Mouse (Mus musculus) olfactory bulb, adult 2 months (tissue): ENCODE measurements around the gene Gch1. TPM values are rescaled to one million over a fixed set of nuclear protein-coding genes. Genes with fewer than 3 reads are reported as not detected.

Source experiments
- H3K27ac ChIP-seq: fragments of 200-500 bp; 2 replicates; pipeline ENCODE4 v1.5.1; 2012; ENCODE audit warnings: low read depth, low read length; ENCODE audit not compliant: insufficient read depth
- H3K4me1 ChIP-seq: fragments of 200-500 bp; 2 replicates; pipeline ENCODE4 v1.6.1; 2012; ENCODE audit warnings: low read length; ENCODE audit not compliant: control insufficient read depth, insufficient read depth
- H3K4me3 ChIP-seq: fragments of 200-500 bp; 2 replicates; pipeline ENCODE4 v1.5.1; 2012; ENCODE audit warnings: mild to moderate bottlenecking, low read depth, low read length, moderate library complexity; ENCODE audit not compliant: insufficient read depth
- CTCF ChIP-seq: fragments of 200-500 bp; IDR thresholded peaks from 2 replicates; pipeline ENCODE4 v1.5.1; 2012; ENCODE audit warnings: low read depth, mild to moderate bottlenecking, low read length, moderate library complexity; ENCODE audit not compliant: insufficient read depth
- POLR2A ChIP-seq: fragments of 200-500 bp; IDR thresholded peaks from 2 replicates; pipeline ENCODE4 v1.6.1; 2012; ENCODE audit warnings: mild to moderate bottlenecking, low read depth, low read length, moderate library complexity; ENCODE audit not compliant: insufficient read depth
- WGBS: fragments of 180-500 bp; shearing (Covaris S2); methylation state at CpG from one replicate; pipeline ENCODE4 v1.1.7; 2018; 5-methylcytosine and 5-hydroxymethylcytosine counted together
- polyA plus RNA-seq: library from polyadenylated mRNA; stranded (reverse); fragments of >200 nt; gene quantifications from 2 replicates; pipeline ENCODE4 v1.2.4, GENCODE M21; 2012; ENCODE audit warnings: low replicate concordance; ENCODE audit not compliant: missing spikeins, insufficient read depth, insufficient read length

Gch1 gene
- polyA plus RNA-seq, 1 experiment, result not detected

- WGBS, result 2% methylated on average over 16 of the region's 16 CpGs
- Histone ChIP-seq H3K4me1 (peaks cover 6% of the 10 kb centered on the region), H3K27ac (no peak overlapping the region), H3K4me3 (peak overlapping the region; percentile 91)
- TF ChIP-seq CTCF (no peak), POLR2A (no peak)
These were observed 752 bp downstream of the Gch1 start for GRCm38 (mm10) chr14:47188475-47188847.

GRCm38 (mm10) chr14:47187666-47188360 lies 1.4 kb downstream of the Gch1 start:
- no peak overlapping the region for H3K27ac ChIP-seq
- no peak overlapping the region for H3K4me3 ChIP-seq
- TF ChIP-seq CTCF (no peak), POLR2A (no peak)
- peaks cover 6% of the 10 kb centered on the region for H3K4me1 ChIP-seq
- WGBS, result 58% methylated on average over 12 of the region's 12 CpGs

- Histone ChIP-seq H3K4me1 (peaks cover 6% of the 10 kb centered on the region), H3K4me3 (no peak overlapping the region), H3K27ac (no peak overlapping the region)
- 83% methylated on average over 1 of the region's 1 CpGs for WGBS
- TF ChIP-seq POLR2A (no peak), CTCF (no peak)
These were observed 2.0 kb downstream of the Gch1 start for GRCm38 (mm10) chr14:47187261-47187660.

- 92% methylated on average over 2 of the region's 2 CpGs for WGBS
These were observed 2.7 kb downstream of the Gch1 start for GRCm38 (mm10) chr14:47186561-47186960.

GRCm38 (mm10) chr14:47181497-47182290 lies 7.5 kb downstream of the Gch1 start:
- 24% methylated on average over 11 of the region's 11 CpGs for WGBS
- Histone ChIP-seq H3K27ac (no peak overlapping the region), H3K4me3 (no peak overlapping the region), H3K4me1 (peaks cover 11% of the 10 kb centered on the region)
- TF ChIP-seq CTCF (no peak), POLR2A (no peak)

More at GRCm38 (mm10) chr14:47186561-47186960, 2.7 kb downstream of the Gch1 start:
- Histone ChIP-seq H3K4me1 (peaks cover 10% of the 10 kb centered on the region), H3K27ac (no peak overlapping the region), H3K4me3 (no peak overlapping the region)
- no peak for TF ChIP-seq POLR2A
- TF ChIP-seq CTCF, result no peak

- 95% methylated on average over 5 of the region's 5 CpGs for WGBS
- H3K4me1 ChIP-seq, result peaks cover 11% of the 10 kb centered on the region
- H3K27ac ChIP-seq, result no peak overlapping the region
- H3K4me3 ChIP-seq, result no peak overlapping the region
- no peak for TF ChIP-seq POLR2A
These were observed 10.4 kb downstream of the Gch1 start for GRCm38 (mm10) chr14:47178851-47179250.

GRCm38 (mm10) chr14:47177846-47178414 lies 11.3 kb downstream of the Gch1 start:
- H3K4me3 ChIP-seq, result no peak overlapping the region; the same call in 1 of the 2 replicates
- 18% methylated on average over 13 of the region's 13 CpGs for WGBS
- H3K27ac ChIP-seq, result no peak overlapping the region
- peaks cover 11% of the 10 kb centered on the region for H3K4me1 ChIP-seq
- TF ChIP-seq CTCF, result no peak
- no peak for TF ChIP-seq POLR2A

GRCm38 (mm10) chr14:47176226-47176625 lies 13.0 kb downstream of the Gch1 start:
- 92% methylated on average over 5 of the region's 5 CpGs for WGBS
- H3K27ac ChIP-seq, result no peak overlapping the region

GRCm38 (mm10) chr14:47175136-47175535 lies 14.1 kb downstream of the Gch1 start:
- WGBS, result 81% methylated on average over 5 of the region's 5 CpGs
- Histone ChIP-seq H3K4me1 (peaks cover 7% of the 10 kb centered on the region), H3K27ac (no peak overlapping the region), H3K4me3 (no peak overlapping the region)
- TF ChIP-seq CTCF (no peak), POLR2A (no peak)

More at GRCm38 (mm10) chr14:47176226-47176625, 13.0 kb downstream of the Gch1 start:
- TF ChIP-seq POLR2A (no peak), CTCF (no peak)
- Histone ChIP-seq H3K4me3 (no peak overlapping the region), H3K4me1 (peaks cover 7% of the 10 kb centered on the region)
